Mouse (Mus musculus) frontal cortex, postnatal 25 days (tissue): Measurements from ENCODE around the gene Zfp398.

ENCODE experiments used
- DNase-seq, 2 experiments: peaks; one replicate each; pipeline ENCODE4 v3.0.0; 2022; ENCODE audit warnings: low spot score in 2 of 2

Gene Zfp398

GRCm38 (mm10) chr6:47899416-47899815, 64.0 kb downstream of the Zfp398 start:
- DNase-seq, result no peak

GRCm38 (mm10) chr6:47903587-47903986, 68.1 kb downstream of the Zfp398 start:
- DNase-seq, result no peak

GRCm38 (mm10) chr6:47904361-47904760, 68.9 kb downstream of the Zfp398 start:
- no peak for DNase-seq

- no peak for DNase-seq
These were observed 69.6 kb downstream of the Zfp398 start for GRCm38 (mm10) chr6:47904917-47905695.

- no peak for DNase-seq
These were observed 70.9 kb downstream of the Zfp398 start for GRCm38 (mm10) chr6:47906326-47906725.

- DNase-seq, result no peak
These were observed 73.5 kb downstream of the Zfp398 start for GRCm38 (mm10) chr6:47909007-47909406.

- DNase-seq, result no peak
These were observed 76.2 kb downstream of the Zfp398 start for GRCm38 (mm10) chr6:47911650-47912049.

GRCm38 (mm10) chr6:47912991-47913390, 77.5 kb downstream of the Zfp398 start:
- DNase-seq, result no peak

GRCm38 (mm10) chr6:47917051-47917450, 81.6 kb downstream of the Zfp398 start:
- DNase-seq, result no peak

- no peak for DNase-seq
These were observed 83.4 kb downstream of the Zfp398 start for GRCm38 (mm10) chr6:47918768-47919274.

- DNase-seq, result no peak
These were observed 84.4 kb downstream of the Zfp398 start for GRCm38 (mm10) chr6:47919646-47920446.

- DNase-seq, result peak; percentile 76 to 82
These were observed 85.2 kb downstream of the Zfp398 start, which contains the start of gene Zfp212 for GRCm38 (mm10) chr6:47920447-47921340. TSS of gene Zfp212 (plus strand) at chr6:47920476.
